Mouse (Mus musculus) heart, postnatal 36 days (tissue): ENCODE data around the gene Gm42688. TPM values are rescaled to one million over a fixed set of nuclear protein-coding genes. Genes with fewer than 3 reads are reported as not detected.

Experiments used
- DNase-seq, 2 experiments: peaks; one replicate each; pipeline ENCODE4 v3.0.0; 2021 to 2022
- intact Hi-C: fragments of 180-260 bp; cut with DNase I; formaldehyde crosslinking; loops from one replicate; pipeline ENCODE4 v1.15.1; 2025
- total RNA-seq, 2 experiments: library from RNA; stranded (reverse); gene quantifications; 2 replicates each; pipeline ENCODE4 v1.2.3; 2021

The Gm42688 gene
- total RNA-seq, 2 experiments from 2014 or later = 1.1 to 1.4 TPM

GRCm38 (mm10) chr6:83116373-83117164 is 15.2 kb downstream of the Gm42688 start:
- DNase-seq = no peak
- intact Hi-C loops = loop anchor here (2.0 kb wide), 1 partner anchor 44 kb away; no protein-coding TSS in a partner anchor

- no peak for DNase-seq
- intact Hi-C loops = loop anchor here (2.0 kb wide), 1 partner anchor 44 kb away; no protein-coding TSS in a partner anchor
Measured at GRCm38 (mm10) chr6:83117165-83117438, 15.7 kb downstream of the Gm42688 start.

GRCm38 (mm10) chr6:83117616-83118015 is 16.2 kb downstream of the Gm42688 start:
- intact Hi-C loops = loop anchor here (2.0 kb wide), 1 partner anchor 43 kb away; no protein-coding TSS in a partner anchor
- DNase-seq = no peak

GRCm38 (mm10) chr6:83118369-83118768 is 17.0 kb downstream of the Gm42688 start:
- intact Hi-C loops = no loop called here
- no peak for DNase-seq

- intact Hi-C loops = no loop called here
- DNase-seq = no peak
Measured at GRCm38 (mm10) chr6:83118825-83119733, 17.7 kb downstream of the Gm42688 start.

- no peak for DNase-seq
- intact Hi-C loops = no loop called here
Measured at GRCm38 (mm10) chr6:83119734-83120051, 18.3 kb downstream of the Gm42688 start.

GRCm38 (mm10) chr6:83120930-83121862 is 19.8 kb downstream of the Gm42688 start, which contains the start of gene Wbp1:
Gene Wbp1, minus strand, starts transcription at chr6:83121559.
- peak; percentile 88 to 93 for DNase-seq
- intact Hi-C loops = no loop called here

GRCm38 (mm10) chr6:83121863-83122710 is 20.7 kb downstream of the Gm42688 start:
- DNase-seq = no peak
- intact Hi-C loops = no loop called here

- intact Hi-C loops = no loop called here
- no peak for DNase-seq
Measured at GRCm38 (mm10) chr6:83122961-83123360, 21.5 kb downstream of the Gm42688 start.

GRCm38 (mm10) chr6:83124851-83125312 is 23.5 kb downstream of the Gm42688 start:
- DNase-seq = peak; percentile 88 to 92
- intact Hi-C loops = no loop called here

- DNase-seq = no peak
- intact Hi-C loops = no loop called here
Measured at GRCm38 (mm10) chr6:83125331-83125730, 23.9 kb downstream of the Gm42688 start, which contains the start of gene Ino80b. Gene Ino80b, minus strand, starts transcription at chr6:83125431.

GRCm38 (mm10) chr6:83127419-83127818 is 26.0 kb downstream of the Gm42688 start:
- intact Hi-C loops = no loop called here

GRCm38 (mm10) chr6:83131469-83132034 is 30.1 kb downstream of the Gm42688 start:
- intact Hi-C loops = no loop called here
- no peak for DNase-seq

More at GRCm38 (mm10) chr6:83127419-83127818, 26.0 kb downstream of the Gm42688 start:
- no peak for DNase-seq

GRCm38 (mm10) chr6:83132176-83132919 is 30.9 kb downstream of the Gm42688 start:
- intact Hi-C loops = no loop called here
- DNase-seq = no peak

- DNase-seq = no peak
- intact Hi-C loops = no loop called here
Measured at GRCm38 (mm10) chr6:83134226-83134625, 32.8 kb downstream of the Gm42688 start.

- DNase-seq = no peak
- intact Hi-C loops = no loop called here
Measured at GRCm38 (mm10) chr6:83134951-83135513, 33.6 kb downstream of the Gm42688 start, which contains the start of gene Rtkn. Gene Rtkn, plus strand, starts transcription at chr6:83135463.

- intact Hi-C loops = no loop called here
- peak; percentile 42 to 47 for DNase-seq
Measured at GRCm38 (mm10) chr6:83135571-83136161, 34.2 kb downstream of the Gm42688 start.
